Mouse (Mus musculus): ENCODE data around the gene 6030468B19Rik. TPM values are rescaled to one million over a fixed set of nuclear protein-coding genes. Genes with fewer than 3 reads are reported as not detected.
"Not testable (repeated sequence)": the region's sequence is repeated elsewhere in the genome, so short reads cannot be mapped to it uniquely, and the experiment has no call there.

6030468B19Rik gene
- polyA plus RNA-seq, 1 experiment from 2014 or later: 0.19 TPM

DNA sequence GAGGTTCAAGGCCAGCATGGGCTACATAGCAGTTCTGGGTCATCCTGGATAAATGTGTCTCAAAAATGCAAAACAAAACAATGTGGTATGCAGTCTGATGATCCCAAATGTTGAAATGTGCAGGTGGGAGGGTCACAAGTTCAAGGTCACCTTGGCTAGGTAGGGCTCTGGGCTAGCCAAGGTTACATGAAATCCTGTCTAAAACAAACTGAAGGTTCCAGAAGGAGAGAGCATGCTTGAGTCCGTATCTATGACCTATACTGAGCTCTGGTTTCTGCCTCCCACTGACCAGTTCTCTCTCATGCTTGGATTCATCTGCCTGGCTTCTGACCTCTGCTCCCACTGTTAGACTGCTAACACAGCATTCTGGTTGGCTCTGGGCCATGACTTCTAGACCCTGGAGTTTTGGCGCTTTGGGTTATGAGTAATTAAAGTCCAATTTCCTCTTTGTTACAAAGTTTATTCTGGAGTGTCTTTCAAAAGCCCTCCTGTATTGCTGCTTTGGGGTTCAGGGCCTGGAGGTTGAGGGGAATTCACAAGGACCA, 32.3 kb downstream of the 6030468B19Rik start:
- peak overlapping the region; percentile 92; the same call in 1 of the 2 replicates for H3K4me2 ChIP-seq (ENCODE audit: low read length)
- WGBS: 44% methylated on average over 2 of the region's 2 CpGs
- H3K4me3 ChIP-seq (ENCODE audit: control insufficient read depth in 1 of 2, insufficient read depth in 1 of 2, low read depth in 1 of 2, low read length in 2 of 2): no peak overlapping the region
- H3K36me3 ChIP-seq (ENCODE audit: control insufficient read depth, insufficient read depth, low read length): no peaks in the 10 kb centered on the region
- peak overlapping the region; percentile 90 to 97 for H3K27ac ChIP-seq (replicated peaks in 1 of 2; ENCODE audit: control insufficient read depth in 1 of 2, insufficient read depth in 1 of 2, low read depth in 2 of 2, low read length in 2 of 2)
- H3K4me1 ChIP-seq (ENCODE audit: control insufficient read depth in 2 of 2, insufficient read depth in 2 of 2, low read length in 2 of 2): peaks cover 52 to 61% of the 10 kb centered on the region in 2 experiments
- H3K27me3 ChIP-seq (ENCODE audit: control insufficient read depth, insufficient read depth, low read length): no peaks in the 10 kb centered on the region
- H3K9me3 ChIP-seq (ENCODE audit: control insufficient read depth, low read length): no peaks in the 10 kb centered on the region
- no peak for ATAC-seq (ENCODE audit: insufficient number of reproducible peaks, insufficient read depth, low FRiP score, low read depth)
- peak overlapping the region; percentile 56 for H3K9ac ChIP-seq (ENCODE audit: low read length)

DNA sequence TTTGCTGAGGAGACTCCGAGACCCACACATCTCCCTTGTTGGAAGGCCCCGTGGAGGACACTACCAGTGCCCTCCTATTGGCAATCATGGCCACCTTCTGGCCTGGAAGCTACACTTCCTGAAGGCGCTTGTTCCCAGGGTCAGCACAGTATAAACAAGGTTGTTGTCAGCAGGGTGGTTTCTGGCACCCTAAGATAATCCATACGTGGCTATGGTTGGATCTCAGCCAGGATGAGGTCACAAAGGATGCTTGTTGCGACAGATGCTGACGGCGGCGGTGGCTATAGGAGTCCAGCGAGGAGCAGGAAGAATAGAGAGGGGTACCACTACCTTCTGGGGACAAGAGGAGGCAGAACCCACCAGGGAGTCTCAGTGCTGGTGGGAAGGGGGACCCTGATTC, 32.9 kb downstream of the 6030468B19Rik start:
- Histone ChIP-seq H3K4me2 (ENCODE audit: low read length) (no peak overlapping the region), H3K4me3 (ENCODE audit: control insufficient read depth in 1 of 2, insufficient read depth in 1 of 2, low read depth in 1 of 2, low read length in 2 of 2) (no peak overlapping the region), H3K9me3 (ENCODE audit: control insufficient read depth, low read length) (no peaks in the 10 kb centered on the region), H3K27me3 (ENCODE audit: control insufficient read depth, insufficient read depth, low read length) (no peaks in the 10 kb centered on the region), H3K4me1 (ENCODE audit: control insufficient read depth in 2 of 2, insufficient read depth in 2 of 2, low read length in 2 of 2) (peaks cover 52 to 54% of the 10 kb centered on the region in 2 experiments), H3K36me3 (ENCODE audit: control insufficient read depth, insufficient read depth, low read length) (no peaks in the 10 kb centered on the region), H3K9ac (ENCODE audit: low read length) (no peak overlapping the region; the same call in 1 of the 2 replicates), H3K27ac (replicated peaks in 1 of 2; ENCODE audit: control insufficient read depth in 1 of 2, insufficient read depth in 1 of 2, low read depth in 2 of 2, low read length in 2 of 2) (peak overlapping the region; percentile 90 to 97)
- ATAC-seq (ENCODE audit: insufficient number of reproducible peaks, insufficient read depth, low FRiP score, low read depth): no peak
- 47% methylated on average over 9 of the region's 9 CpGs for WGBS

DNA sequence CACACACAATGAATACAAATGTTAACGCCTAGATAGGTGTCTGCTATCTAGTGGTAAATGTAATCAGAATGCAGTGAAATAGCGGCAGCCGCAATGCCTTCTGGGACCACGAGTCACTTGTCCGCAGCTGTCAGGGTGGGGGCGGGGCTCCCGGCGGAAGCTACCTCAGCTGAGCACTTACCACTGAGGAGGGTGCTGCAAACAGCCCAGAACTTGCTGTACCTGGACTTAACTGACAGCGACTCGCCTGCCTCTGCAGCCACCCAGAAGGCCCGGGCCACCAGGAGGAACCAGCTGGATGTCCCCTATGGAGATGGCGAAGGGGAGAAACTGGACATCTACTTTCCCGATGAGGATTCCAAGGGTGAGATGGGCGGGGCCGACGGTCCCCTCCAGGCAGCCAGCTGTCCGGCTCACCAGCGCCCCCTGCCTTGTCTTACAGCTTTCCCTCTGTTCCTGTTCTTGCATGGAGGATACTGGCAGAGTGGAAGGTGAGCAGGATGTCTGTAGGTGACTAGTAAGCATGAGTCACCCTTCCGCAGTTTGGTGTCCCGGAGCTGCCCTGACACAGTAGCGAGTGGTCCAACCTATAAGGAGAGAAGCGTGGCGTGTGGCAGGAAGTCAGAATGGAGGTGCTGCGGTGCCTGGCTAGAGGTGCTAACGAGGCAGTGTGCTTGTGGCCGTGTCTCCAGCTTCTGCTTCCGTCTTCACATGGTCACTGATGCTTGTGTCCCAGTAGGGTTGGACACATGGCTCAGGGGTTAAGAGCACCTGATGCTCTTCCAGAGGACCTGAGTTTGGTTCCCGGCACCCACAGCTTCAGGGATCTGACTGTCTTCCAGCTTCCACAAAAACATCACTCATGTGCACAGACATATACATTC, 34.9 kb downstream of the 6030468B19Rik start:
- Histone ChIP-seq H3K27ac (replicated peaks in 1 of 2; ENCODE audit: control insufficient read depth in 1 of 2, insufficient read depth in 1 of 2, low read depth in 2 of 2, low read length in 2 of 2) (no peak overlapping the region), H3K27me3 (ENCODE audit: control insufficient read depth, insufficient read depth, low read length) (no peaks in the 10 kb centered on the region), H3K4me2 (ENCODE audit: low read length) (peak overlapping the region; percentile 47), H3K4me1 (ENCODE audit: control insufficient read depth in 2 of 2, insufficient read depth in 2 of 2, low read length in 2 of 2) (peaks cover 38 to 40% of the 10 kb centered on the region in 2 experiments), H3K9me3 (ENCODE audit: control insufficient read depth, low read length) (no peaks in the 10 kb centered on the region), H3K4me3 (ENCODE audit: control insufficient read depth in 1 of 2, insufficient read depth in 1 of 2, low read depth in 1 of 2, low read length in 2 of 2) (peak overlapping the region; percentile 15 to 26; a peak in 3 of 4 replicates), H3K36me3 (ENCODE audit: control insufficient read depth, insufficient read depth, low read length) (no peaks in the 10 kb centered on the region), H3K9ac (ENCODE audit: low read length) (no peak overlapping the region)
- ATAC-seq (ENCODE audit: insufficient number of reproducible peaks, insufficient read depth, low FRiP score, low read depth): no peak
- WGBS: 27% methylated on average over 28 of the region's 28 CpGs

DNA sequence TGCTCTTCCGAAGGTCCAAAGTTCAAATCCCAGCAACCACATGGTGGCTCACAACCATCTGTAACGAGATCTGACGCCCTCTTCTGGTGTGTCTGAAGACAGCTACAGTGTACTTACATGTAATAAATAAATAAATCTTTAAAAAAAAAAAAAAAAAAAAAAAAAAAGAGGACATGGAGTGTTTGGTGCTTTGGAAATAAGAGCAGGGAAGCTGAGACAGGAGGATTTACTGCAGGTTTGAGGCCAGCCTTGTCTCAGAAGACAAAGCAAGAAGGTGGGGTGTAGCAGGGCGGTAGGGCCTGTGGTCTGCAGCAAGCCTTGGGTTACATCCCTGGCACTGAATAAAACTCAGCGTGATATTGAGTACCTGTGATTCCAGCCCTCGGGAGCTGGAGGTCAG, 36.0 kb downstream of the 6030468B19Rik start:
- not testable (repeated sequence) for ATAC-seq (ENCODE audit: insufficient number of reproducible peaks, insufficient read depth, low FRiP score, low read depth)

DNA sequence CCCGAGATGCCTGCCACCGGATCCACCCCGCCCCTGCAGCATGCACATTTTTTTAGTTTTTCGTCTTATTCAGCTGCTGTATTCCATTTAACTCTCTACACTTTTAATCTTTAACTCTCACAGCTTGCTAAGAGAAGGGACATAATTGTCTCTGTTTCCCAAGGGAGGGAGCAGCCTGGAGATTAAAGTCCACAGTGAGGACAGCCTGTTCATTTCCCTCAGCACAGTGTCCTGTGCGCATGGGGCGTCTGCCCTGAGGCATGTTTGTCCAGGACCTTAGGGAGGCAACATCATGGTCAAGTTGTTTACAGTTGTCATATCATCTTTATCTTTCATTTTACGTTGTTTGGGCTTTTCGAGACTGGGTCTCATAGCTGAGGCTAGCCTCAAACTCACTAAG, 36.6 kb downstream of the 6030468B19Rik start:
- Histone ChIP-seq H3K4me2 (ENCODE audit: low read length) (no peak overlapping the region), H3K27ac (replicated peaks in 1 of 2; ENCODE audit: control insufficient read depth in 1 of 2, insufficient read depth in 1 of 2, low read depth in 2 of 2, low read length in 2 of 2) (no peak overlapping the region), H3K9ac (ENCODE audit: low read length) (no peak overlapping the region), H3K9me3 (ENCODE audit: control insufficient read depth, low read length) (no peaks in the 10 kb centered on the region), H3K27me3 (ENCODE audit: control insufficient read depth, insufficient read depth, low read length) (no peaks in the 10 kb centered on the region), H3K36me3 (ENCODE audit: control insufficient read depth, insufficient read depth, low read length) (no peaks in the 10 kb centered on the region), H3K4me1 (ENCODE audit: control insufficient read depth in 2 of 2, insufficient read depth in 2 of 2, low read length in 2 of 2) (peaks cover 26 to 27% of the 10 kb centered on the region in 2 experiments), H3K4me3 (ENCODE audit: control insufficient read depth in 1 of 2, insufficient read depth in 1 of 2, low read depth in 1 of 2, low read length in 2 of 2) (no peak overlapping the region)
- no peak for ATAC-seq (ENCODE audit: insufficient number of reproducible peaks, insufficient read depth, low FRiP score, low read depth)
- WGBS: 84% methylated on average over 8 of the region's 8 CpGs

More for the DNA sequence above, 36.0 kb downstream of the 6030468B19Rik start:
- WGBS: 90% methylated on average over 4 of the region's 6 CpGs
- H3K4me1 ChIP-seq (ENCODE audit: control insufficient read depth in 2 of 2, insufficient read depth in 2 of 2, low read length in 2 of 2): peaks cover 29 to 31% of the 10 kb centered on the region in 2 experiments
- not testable (repeated sequence) for H3K27ac ChIP-seq (replicated peaks in 1 of 2; ENCODE audit: control insufficient read depth in 1 of 2, insufficient read depth in 1 of 2, low read depth in 2 of 2, low read length in 2 of 2); H3K9ac ChIP-seq (ENCODE audit: low read length); H3K4me2 ChIP-seq (ENCODE audit: low read length); H3K9me3 ChIP-seq (ENCODE audit: control insufficient read depth, low read length); H3K4me3 ChIP-seq (ENCODE audit: control insufficient read depth in 1 of 2, insufficient read depth in 1 of 2, low read depth in 1 of 2, low read length in 2 of 2); H3K27me3 ChIP-seq (ENCODE audit: control insufficient read depth, insufficient read depth, low read length); H3K36me3 ChIP-seq (ENCODE audit: control insufficient read depth, insufficient read depth, low read length)

DNA sequence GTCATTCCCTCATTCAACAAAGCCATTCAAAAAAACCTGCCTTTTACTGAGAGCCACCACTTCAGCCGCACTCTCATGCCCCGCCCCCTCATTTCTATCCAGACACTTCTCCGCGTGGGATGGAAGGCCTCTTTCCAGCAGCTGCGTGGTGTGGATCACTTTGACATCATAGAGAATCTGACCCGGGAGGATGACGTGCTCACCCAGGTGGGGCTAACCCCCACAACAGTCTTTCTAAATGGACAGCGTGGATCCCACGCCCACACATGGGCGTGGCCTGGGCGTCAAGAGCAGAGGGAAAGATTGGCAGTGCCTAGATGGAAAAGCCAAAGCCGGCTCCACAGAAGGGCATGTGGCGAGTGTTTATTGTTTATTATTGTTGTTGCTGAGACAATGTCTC, 38.8 kb downstream of the 6030468B19Rik start:
- Histone ChIP-seq H3K27me3 (ENCODE audit: control insufficient read depth, insufficient read depth, low read length) (no peaks in the 10 kb centered on the region), H3K36me3 (ENCODE audit: control insufficient read depth, insufficient read depth, low read length) (no peaks in the 10 kb centered on the region), H3K4me3 (ENCODE audit: control insufficient read depth in 1 of 2, insufficient read depth in 1 of 2, low read depth in 1 of 2, low read length in 2 of 2) (peak overlapping the region in 1 of 2 experiments; percentile 17; a peak in 1 of 4 replicates), H3K4me1 (ENCODE audit: control insufficient read depth in 2 of 2, insufficient read depth in 2 of 2, low read length in 2 of 2) (peaks cover 10 to 13% of the 10 kb centered on the region in 2 experiments; a peak in 3 of 4 replicates), H3K27ac (replicated peaks in 1 of 2; ENCODE audit: control insufficient read depth in 1 of 2, insufficient read depth in 1 of 2, low read depth in 2 of 2, low read length in 2 of 2) (no peak overlapping the region), H3K9ac (ENCODE audit: low read length) (no peak overlapping the region), H3K9me3 (ENCODE audit: control insufficient read depth, low read length) (no peaks in the 10 kb centered on the region), H3K4me2 (ENCODE audit: low read length) (peak overlapping the region; percentile 59)
- ATAC-seq (ENCODE audit: insufficient number of reproducible peaks, insufficient read depth, low FRiP score, low read depth): no peak
- 22% methylated on average over 13 of the region's 13 CpGs for WGBS

DNA sequence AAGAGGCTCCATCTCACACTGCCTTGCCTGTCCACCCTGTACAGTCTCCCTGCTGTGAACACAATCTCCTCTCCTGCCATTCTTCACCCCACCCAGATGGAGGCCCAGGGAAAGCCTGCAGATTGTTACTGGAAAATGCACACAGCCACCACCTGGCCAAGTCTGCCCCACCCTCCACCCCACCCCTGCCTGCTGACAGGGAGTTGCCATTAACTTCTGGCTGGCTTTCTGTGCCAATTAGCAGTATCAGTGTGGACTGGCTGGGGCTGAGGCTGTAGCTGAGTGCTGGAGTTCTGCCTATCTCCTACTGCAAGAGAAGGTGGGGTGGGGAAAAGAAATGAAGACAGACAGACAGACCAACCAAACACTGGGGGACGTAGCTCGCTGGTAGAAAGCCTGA, 41.1 kb downstream of the 6030468B19Rik start:
- H3K9ac ChIP-seq (ENCODE audit: low read length): peak overlapping the region; percentile 16; the same call in 1 of the 2 replicates
- WGBS: 67% methylated on average over 2 of the region's 2 CpGs
- H3K4me3 ChIP-seq (ENCODE audit: control insufficient read depth in 1 of 2, insufficient read depth in 1 of 2, low read depth in 1 of 2, low read length in 2 of 2): no peak overlapping the region
- H3K4me1 ChIP-seq (ENCODE audit: control insufficient read depth in 2 of 2, insufficient read depth in 2 of 2, low read length in 2 of 2): peaks cover 4 to 13% of the 10 kb centered on the region in 2 experiments; a peak in 3 of 4 replicates
- H3K4me2 ChIP-seq (ENCODE audit: low read length): no peak overlapping the region
- H3K9me3 ChIP-seq (ENCODE audit: control insufficient read depth, low read length): no peaks in the 10 kb centered on the region
- H3K36me3 ChIP-seq (ENCODE audit: control insufficient read depth, insufficient read depth, low read length): no peaks in the 10 kb centered on the region
- H3K27me3 ChIP-seq (ENCODE audit: control insufficient read depth, insufficient read depth, low read length): no peaks in the 10 kb centered on the region
- no peak for ATAC-seq (ENCODE audit: insufficient number of reproducible peaks, insufficient read depth, low FRiP score, low read depth)
- H3K27ac ChIP-seq (replicated peaks in 1 of 2; ENCODE audit: control insufficient read depth in 1 of 2, insufficient read depth in 1 of 2, low read depth in 2 of 2, low read length in 2 of 2): peak overlapping the region in 1 of 2 experiments; percentile 33; a peak in 2 of 4 replicates

Data from heart, embryonic 14.5 days (tissue).